Mouse (Mus musculus) heart, postnatal 0 days (tissue): ENCODE measurements at regions not wholly inside any gene's neighbourhood (a gene's known extent, or its start where the extent isn't known, plus 50 kb on each side); places are given as distances from the start of the nearest gene placed in this dataset.
A peak's percentile ranks its signal among the peaks of the same experiment; 100 is the strongest.

ENCODE experiments used
- ATAC-seq: fragments of 200-750 bp; cut with Nextera tagmentation; 2 replicates; pipeline ENCODE4 v1.8.0; 2017; ENCODE audit warnings: low read depth, moderate number of reproducible peaks, moderate library complexity; ENCODE audit not compliant: insufficient read depth
- DNase-seq: peaks from one replicate; pipeline ENCODE4 v3.0.0-alpha.2; 2016; ENCODE audit warnings: low spot score
- H3K27ac ChIP-seq: fragments of 300-500 bp; sonication (generic); 2 replicates; pipeline ENCODE4 v1.5.1; 2014; ENCODE audit warnings: low read depth, mild to moderate bottlenecking
- H3K27me3 ChIP-seq: fragments of 300-500 bp; sonication (generic); 2 replicates; pipeline ENCODE4 v1.6.1; 2014; ENCODE audit warnings: low read length, mixed read lengths; ENCODE audit not compliant: control insufficient read depth, insufficient read depth
- H3K36me3 ChIP-seq: fragments of 300-500 bp; sonication (generic); replicated peaks from 2 replicates; pipeline ENCODE4 v1.6.1; 2014; ENCODE audit warnings: low read length, mixed read lengths; ENCODE audit not compliant: control insufficient read depth, insufficient read depth
- H3K4me1 ChIP-seq: fragments of 300-500 bp; sonication (generic); 2 replicates; pipeline ENCODE4 v1.6.1; 2014; ENCODE audit warnings: antibody characterized with exemption; ENCODE audit not compliant: control insufficient read depth, insufficient read depth
- H3K4me2 ChIP-seq: fragments of 300-500 bp; sonication (generic); 2 replicates; pipeline ENCODE4 v1.6.1; 2014; ENCODE audit warnings: low read depth, mild to moderate bottlenecking, low read length, moderate library complexity
- H3K4me3 ChIP-seq: fragments of 300-500 bp; sonication (generic); 2 replicates; pipeline ENCODE4 v1.5.1; 2014; ENCODE audit warnings: low read depth, low read length
- H3K9ac ChIP-seq: fragments of 300-500 bp; sonication (generic); replicated peaks from 2 replicates; pipeline ENCODE4 v1.6.1; 2014; ENCODE audit warnings: low read depth, low read length, mixed read lengths
- H3K9me3 ChIP-seq: fragments of 300-500 bp; sonication (generic); replicated peaks from 2 replicates; pipeline ENCODE4 v1.6.1; 2016; ENCODE audit warnings: low read length; ENCODE audit not compliant: control insufficient read depth
- CTCF ChIP-seq: IDR thresholded peaks from 2 replicates; pipeline ENCODE4 v1.5.1; 2016; ENCODE audit warnings: antibody characterized with exemption, control low read depth, low read depth
- EP300 ChIP-seq: IDR thresholded peaks from 2 replicates; pipeline ENCODE4 v1.6.1; 2016; ENCODE audit warnings: antibody characterized with exemption, low read depth
- WGBS: fragments of 180-500 bp; shearing (Covaris S2); extraction: QIAGEN DNeasy Blood & Tissue Kit; methylation state at CpG from one replicate; pipeline ENCODE4 v1.1.7; 2014; 5-methylcytosine and 5-hydroxymethylcytosine counted together

DNA sequence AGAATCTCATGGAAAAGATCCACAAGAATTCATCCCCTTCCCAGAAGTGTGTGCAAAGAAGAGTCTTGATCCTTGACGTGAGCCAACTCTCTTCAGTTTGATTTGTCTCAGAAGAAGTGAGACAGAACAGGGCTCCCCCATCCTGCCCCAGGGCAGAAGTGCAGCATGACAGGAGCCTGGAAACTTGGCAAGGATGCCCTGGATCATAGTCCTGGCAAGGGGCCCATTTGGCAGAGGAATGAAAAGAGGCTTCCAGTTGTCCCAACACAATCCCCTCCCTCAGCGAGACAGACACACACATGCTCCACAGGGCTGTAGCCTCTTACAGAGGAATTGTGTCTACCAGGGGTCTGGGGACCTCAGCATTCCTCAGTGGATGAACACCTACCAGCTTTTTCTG lies 102.7 kb downstream of the Ptpn20 start:
- H3K4me1 ChIP-seq = peaks cover 25% of the 10 kb centered on the region
- H3K9ac ChIP-seq = no peak overlapping the region
- H3K27ac ChIP-seq = no peak overlapping the region
- 3% methylated on average over 2 of the region's 2 CpGs for WGBS
- no peaks in the 10 kb centered on the region for H3K36me3 ChIP-seq
- H3K4me3 ChIP-seq = no peak overlapping the region
- DNase-seq = peak; percentile 29
- ATAC-seq = 0 out of 2 replicates have a peak, but pooled peaks have one; percentile 34
- H3K9me3 ChIP-seq = no peaks in the 10 kb centered on the region
- H3K4me2 ChIP-seq = no peak overlapping the region
- H3K27me3 ChIP-seq = no peaks in the 10 kb centered on the region
- no peak for TF ChIP-seq EP300
- peak; percentile 20 for TF ChIP-seq CTCF

DNA sequence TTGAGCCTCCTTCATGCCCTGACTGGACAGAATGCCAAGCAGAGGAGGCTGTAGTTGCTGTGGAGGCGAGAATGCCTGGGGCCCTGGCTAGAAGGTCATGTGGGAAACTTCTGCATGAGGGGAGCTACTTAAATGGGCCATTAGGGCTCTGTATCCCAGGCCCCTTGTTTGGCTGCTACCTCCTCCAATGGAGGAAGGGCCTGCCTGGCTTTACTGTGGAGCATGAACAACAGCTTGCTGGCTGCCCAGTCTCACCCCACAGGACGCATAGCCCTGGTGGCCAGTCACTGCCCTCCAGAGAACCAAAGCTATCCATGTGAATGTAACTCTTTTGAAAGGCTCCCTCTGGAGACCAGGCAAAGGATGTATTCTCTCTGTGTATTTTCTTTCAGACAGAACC lies 105.2 kb downstream of the Ptpn20 start:
- TF ChIP-seq CTCF = no peak
- no peak overlapping the region for H3K27ac ChIP-seq
- H3K4me3 ChIP-seq = no peak overlapping the region
- no peaks in the 10 kb centered on the region for H3K9me3 ChIP-seq
- ATAC-seq (no peak), DNase-seq (no peak)
- H3K9ac ChIP-seq = no peak overlapping the region
- no peaks in the 10 kb centered on the region for H3K36me3 ChIP-seq
- no peak overlapping the region for H3K4me2 ChIP-seq
- no peaks in the 10 kb centered on the region for H3K27me3 ChIP-seq
- WGBS = 83% methylated on average over 2 of the region's 2 CpGs
- H3K4me1 ChIP-seq = 0 out of 2 replicates have a peak, but pooled peaks cover 8% of the 10 kb centered on the region

DNA sequence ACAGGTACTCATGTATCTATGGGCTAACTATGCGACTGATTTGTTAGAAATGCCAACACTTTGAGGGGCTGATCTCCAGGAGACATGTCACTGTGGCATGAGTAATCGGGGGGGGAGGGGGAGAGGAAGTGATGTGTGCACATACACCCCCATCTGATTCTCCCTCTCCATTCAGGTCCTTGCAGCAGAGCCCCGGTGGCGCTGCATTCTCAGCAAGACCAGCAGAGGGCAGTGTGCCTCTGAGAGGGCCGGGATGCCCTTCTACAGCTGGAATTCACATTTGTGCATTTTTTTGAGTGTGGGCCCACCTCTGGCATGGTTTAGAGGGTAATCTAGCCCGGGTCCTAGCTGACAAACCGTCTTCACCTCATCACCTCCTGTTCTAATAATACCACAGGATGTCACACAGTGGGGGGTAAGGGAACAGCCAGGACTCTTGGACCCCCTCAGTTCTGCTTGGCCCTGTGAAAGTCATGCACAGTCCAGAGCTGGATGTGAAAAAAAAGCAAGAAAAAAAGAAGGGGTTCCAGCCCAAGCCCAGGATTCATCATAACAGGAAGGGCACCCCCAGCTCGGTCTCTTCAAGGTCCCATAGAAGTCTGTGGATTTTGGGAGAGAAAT lies 106.5 kb downstream of the Ptpn20 start:
- Histone ChIP-seq H3K4me2 (no peak overlapping the region), H3K27ac (no peak overlapping the region), H3K36me3 (no peaks in the 10 kb centered on the region), H3K27me3 (no peaks in the 10 kb centered on the region), H3K9me3 (no peaks in the 10 kb centered on the region), H3K9ac (no peak overlapping the region), H3K4me3 (no peak overlapping the region), H3K4me1 (0 out of 2 replicates have a peak, but pooled peaks cover 8% of the 10 kb centered on the region)
- TF ChIP-seq EP300 (no peak), CTCF (peak; percentile 92)
- peak; percentile 25 for DNase-seq
- WGBS = 18% methylated on average over 8 of the region's 8 CpGs
- ATAC-seq = 0 out of 2 replicates have a peak, but pooled peaks have one; percentile 43

DNA sequence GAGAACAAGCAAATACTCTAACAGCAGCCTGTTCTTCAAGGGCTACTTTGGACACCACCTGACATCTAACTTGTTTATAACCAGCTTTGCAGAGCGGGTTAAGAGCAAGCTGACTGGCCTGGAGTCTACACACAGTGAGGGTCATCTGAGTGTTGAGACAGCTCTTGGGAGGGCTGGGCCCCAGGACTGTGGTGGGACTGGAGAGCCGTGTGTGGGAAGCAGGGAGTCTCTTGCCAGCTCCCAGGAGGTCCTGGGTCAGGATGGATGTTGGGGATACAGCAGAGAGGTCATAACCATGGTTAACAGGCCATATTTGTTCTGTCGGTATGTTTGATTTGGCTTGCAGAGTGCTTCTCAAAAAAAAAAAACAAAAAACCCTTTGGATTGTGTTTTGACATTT lies 107.8 kb downstream of the Ptpn20 start:
- DNase-seq = no peak

DNA sequence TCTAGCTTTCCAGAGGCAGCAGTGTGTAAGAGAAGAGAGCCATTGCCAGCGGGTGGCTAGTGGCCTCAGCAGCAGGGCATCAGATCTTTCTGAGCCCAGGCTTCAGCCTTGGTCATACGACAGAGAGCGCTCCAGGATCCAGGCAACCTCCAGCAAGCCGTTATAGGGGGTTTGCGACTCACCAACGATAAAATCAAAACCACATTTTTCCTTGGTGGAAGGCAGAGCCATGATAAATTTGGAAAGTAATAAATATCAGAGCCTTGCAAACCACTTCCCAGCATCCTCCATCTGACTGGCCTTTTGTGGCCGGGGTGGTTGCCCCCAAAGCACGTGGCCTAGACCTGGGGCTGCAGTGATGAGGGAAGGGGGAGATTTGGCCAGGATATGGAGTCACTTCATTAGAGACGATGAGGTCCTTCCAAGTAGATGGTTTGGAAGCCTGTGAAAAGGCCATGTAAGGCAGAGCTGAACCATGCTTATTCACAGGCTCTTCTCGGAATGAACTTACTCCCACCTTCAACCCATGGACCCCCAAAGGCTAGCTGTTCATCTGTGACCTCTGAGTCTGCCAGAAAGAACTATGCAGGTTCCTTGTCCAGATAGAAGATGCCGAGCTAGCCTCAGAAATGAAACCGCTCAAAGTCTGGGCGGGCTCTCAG lies 110.9 kb downstream of the Ptpn20 start:
- Histone ChIP-seq H3K9ac (no peak overlapping the region), H3K27ac (no peak overlapping the region), H3K4me2 (no peak overlapping the region), H3K36me3 (no peaks in the 10 kb centered on the region), H3K4me3 (no peak overlapping the region), H3K9me3 (no peaks in the 10 kb centered on the region), H3K4me1 (no peaks in the 10 kb centered on the region), H3K27me3 (no peaks in the 10 kb centered on the region)
- ATAC-seq (no peak), DNase-seq (no peak)
- WGBS = 84% methylated on average over 13 of the region's 13 CpGs
- no peak for TF ChIP-seq EP300
- TF ChIP-seq CTCF = no peak

More for the DNA sequence above, 107.8 kb downstream of the Ptpn20 start:
- TF ChIP-seq CTCF (no peak), EP300 (no peak)
- Histone ChIP-seq H3K36me3 (no peaks in the 10 kb centered on the region), H3K27me3 (no peaks in the 10 kb centered on the region), H3K27ac (no peak overlapping the region), H3K9me3 (no peaks in the 10 kb centered on the region), H3K4me2 (no peak overlapping the region), H3K4me3 (no peak overlapping the region), H3K9ac (no peak overlapping the region), H3K4me1 (0 out of 2 replicates have a peak, but pooled peaks cover under 1% of the 10 kb centered on the region)
- 60% methylated on average over 3 of the region's 3 CpGs for WGBS
- no peak for ATAC-seq
